Mouse (Mus musculus): ENCODE measurements around the gene Cdv3.

Gene Cdv3

DNA sequence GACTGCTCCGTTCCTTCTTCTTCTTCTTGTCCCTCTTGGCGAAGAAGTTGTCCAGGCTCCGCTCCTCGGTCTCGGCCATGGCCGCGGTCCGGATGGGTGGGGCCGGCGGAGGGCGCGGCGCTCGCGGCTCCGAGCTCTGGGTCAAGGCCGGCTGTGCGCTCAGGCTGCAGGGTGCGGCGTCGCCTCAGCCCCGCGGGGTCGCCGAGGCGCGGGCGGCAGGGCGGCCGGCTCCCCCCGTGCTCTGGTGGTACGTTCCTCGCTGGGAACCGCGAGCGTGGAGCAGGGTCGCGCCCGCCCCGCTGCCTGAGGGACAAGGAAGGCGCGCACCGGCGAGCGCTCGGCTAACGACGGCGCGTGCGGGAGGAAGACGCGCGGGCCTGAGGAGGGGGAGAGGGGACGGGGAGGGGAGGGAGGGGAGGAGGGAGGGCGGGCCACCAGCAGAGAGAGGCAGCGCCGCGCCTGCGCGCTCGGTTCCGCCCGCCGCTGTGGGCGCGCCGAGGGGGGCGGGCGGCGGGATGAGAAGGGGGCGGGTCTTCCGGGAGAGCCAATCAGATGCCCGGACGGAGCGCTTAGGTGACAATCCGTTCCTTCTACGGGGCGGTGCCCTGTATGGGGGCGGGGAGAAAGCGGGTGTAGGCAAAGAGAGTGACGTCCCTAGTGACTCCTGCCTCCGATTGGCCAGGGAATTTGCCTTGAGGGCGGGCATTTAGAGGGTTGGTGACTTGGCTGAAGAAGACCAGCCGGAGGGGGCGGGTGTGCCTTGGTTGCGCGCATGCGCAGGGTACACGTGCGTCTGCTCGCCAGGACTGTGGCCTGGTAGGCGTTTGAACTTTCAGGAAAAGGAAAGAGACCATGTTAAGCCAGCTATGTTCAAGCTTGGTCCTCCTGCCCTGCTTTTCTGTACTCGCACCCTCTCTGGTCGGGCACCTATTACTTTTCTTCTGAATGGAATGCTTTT is at the start of gene Cdv3:
Gene Cdv3, minus strand, starts transcription at position 551 of the 958 bp plus-strand sequence.
- DNase-seq, result peak; percentile 99 to 100

DNA sequence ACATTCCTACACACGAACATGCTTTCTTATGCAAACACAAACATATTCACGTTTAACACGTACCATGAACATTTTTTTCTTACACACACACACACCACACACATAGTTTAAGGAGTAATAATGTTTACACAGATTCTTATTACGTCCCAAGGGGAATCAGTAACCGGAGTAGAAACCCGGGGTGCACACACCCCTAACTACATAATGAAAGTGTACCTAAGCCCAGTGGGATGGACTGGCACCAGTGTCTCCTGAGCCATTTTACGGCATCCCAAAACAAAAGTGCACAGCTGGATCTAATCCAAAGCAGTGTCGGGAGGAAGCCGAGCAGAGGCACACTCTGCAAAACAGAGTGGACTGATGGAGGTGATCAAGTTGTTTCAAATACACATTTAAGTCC is 47.8 kb upstream of the Cdv3 start:
- DNase-seq, result no peak

DNA sequence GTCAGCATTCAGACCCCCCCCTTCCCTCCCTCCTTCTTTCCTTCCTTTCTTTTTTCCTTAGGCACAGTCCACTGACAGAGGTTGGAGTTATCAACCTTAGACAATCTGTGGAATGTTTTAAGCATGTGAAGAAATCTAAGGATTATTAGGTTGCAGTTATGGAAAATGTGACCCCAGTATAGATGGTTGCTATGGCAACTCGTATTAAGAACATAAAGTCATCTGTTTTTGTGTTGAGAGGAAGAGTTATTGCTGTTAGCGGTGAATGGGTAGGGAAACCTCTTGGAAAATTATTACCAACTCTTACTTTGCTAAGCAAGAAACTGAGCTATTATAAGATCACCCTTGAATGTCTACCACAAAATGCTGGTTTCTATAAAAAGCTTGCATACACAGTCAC is 43.5 kb upstream of the Cdv3 start:
- no peak for DNase-seq

DNA sequence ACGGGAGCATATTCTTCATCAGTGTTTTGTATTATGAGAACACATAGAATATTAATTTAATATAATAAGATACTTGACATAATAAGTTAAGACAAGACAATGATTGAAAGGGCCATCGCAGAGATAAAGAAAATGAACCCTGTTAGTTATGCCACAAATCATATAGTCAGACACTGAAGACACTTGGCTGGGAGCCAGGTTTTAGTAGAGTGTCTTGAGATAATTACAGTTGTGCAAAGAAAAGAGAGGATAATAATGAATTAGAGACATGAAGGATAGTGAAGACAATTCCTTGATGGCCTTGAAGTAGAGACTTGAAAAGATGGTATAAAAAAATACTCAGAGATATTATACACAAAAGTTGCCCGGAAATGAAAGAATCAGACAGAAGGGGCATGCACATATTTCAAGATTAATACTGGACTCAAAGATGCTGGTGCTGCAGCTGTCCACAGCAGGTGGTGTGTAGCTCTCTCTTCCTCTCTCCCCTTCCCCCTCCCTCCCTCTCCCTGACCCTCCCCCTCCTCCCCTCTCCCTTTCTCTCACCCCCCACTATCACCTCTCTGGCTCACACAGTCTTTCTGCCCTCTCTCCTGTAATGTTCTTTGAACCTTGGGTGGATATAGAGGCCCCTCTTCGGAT is 42.6 kb upstream of the Cdv3 start:
- no peak for DNase-seq

DNA sequence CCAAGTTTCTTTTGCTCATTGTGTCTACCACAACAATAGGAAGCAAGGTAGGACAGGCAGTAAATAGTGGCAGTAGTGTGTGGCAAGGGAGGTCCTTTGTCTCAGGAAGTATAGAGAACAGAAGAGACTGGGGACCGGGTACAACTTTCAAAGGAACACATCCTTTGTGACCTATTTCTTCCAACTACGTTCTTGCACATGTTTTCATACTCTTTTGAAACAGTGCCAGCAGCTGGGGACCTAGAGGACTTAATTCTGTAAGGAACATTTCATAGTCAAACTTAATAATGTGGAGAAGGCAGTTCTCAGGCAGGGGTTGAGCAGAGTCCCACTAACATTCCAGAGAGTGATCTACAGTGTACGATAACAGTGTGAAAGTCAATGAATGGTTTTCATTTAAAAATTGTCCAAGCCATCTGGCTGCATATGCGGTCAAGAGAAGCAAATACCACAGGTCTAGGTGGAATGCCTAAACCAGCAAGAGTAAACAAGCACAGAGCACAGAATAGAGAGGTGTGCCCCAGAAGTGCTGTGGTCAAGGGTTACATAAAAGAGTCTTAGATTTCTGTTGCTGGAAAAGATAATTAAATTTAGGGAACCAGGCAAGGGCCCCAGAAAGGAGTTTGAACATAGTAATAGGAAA is 37.8 kb upstream of the Cdv3 start:
- no peak for DNase-seq

DNA sequence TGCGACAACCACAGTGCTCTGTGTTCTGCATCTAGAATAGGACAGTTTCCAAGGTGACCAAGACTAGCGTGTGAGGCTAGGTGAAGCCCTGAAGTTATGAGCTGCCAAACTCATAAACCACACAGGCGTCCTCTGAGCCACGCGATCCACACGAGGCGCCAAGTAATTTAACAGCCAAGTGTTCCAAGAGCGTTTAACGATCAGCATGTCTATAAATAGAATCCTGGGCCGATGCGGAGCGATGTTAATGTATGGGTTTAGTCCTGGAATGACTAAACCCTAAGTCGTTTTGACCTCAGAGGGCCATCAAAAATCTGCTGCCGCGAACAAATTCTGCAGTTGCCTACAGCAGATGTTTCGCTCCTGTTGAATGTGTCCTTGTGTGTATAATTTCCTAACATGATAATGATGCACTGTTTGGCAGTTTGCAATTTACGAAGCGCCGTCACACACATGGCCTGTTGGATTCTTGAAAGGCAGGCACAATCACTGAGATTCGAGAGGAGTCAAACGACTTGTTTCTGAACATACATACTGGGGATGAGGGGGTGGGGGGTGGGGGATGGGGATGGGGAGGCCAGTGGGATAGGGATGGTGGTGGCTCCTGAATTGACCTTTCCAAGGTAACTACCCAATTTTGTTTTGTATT is 33.0 kb upstream of the Cdv3 start:
- DNase-seq, result peak; percentile 27 to 40

DNA sequence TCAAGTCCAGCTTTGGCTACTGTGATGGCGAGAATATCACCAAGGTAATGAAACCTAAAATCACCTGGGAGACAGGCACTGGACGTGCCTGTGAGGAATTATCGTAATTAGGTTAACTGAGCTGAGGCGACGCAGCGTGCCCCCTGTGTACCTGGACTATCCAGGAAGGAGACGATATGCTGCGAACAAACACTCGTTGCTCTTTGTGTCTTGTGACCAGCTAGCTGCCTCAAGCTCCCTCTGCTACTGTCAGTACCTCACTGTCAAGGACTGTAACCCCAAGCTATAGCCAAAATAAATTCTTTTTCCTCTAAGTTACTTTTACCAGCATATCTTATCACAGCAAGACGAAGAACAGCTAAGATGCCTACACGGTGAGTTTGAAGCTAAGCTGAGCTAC is 27.6 kb upstream of the Cdv3 start:
- no peak for DNase-seq

DNA sequence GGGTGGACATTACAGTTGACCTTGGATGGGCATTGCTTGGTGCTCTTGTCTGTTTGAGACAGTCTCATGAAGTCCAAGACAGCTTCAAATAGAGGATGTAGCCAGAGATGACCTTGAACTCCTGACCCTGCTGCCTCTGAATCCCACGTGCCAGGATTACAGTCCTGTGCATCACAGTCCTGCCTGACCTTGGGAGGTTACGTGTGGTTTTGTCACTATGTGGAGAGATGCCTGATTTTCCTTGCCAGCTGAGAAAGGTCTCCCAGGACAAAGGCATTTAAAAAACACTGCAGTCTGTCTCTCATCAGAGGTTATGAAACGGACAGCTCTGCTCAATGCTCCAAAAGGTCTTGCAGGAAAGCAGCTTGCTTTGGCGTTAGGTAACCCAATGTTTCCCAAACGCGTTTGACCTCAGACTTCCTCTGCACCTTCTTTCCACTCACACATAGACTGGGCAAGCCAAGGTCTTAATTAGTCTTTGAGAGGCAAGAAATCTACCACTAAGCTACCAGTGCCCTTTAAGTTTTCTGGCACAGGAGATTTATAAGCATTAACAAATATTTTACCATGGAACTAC is 26.2 kb upstream of the Cdv3 start:
- DNase-seq, result no peak

DNA sequence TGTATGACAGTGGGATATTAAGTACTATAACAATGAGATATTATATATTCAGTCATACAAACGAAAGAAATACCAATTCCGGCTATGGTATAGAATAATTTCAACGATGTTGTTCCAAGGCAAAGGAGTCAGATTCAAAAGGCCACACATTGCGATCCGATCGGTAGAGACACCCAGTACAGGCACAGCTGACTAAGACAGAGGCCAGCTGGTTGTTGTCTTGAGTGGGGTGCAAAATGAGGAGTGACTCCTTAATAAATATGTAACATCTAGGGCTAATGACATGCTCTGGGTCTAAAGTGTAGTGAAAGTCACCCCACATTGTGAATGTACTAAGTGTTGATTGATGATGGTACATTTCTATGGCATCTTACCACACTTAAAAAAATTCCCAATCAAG is 23.6 kb upstream of the Cdv3 start:
- DNase-seq, result no peak

DNA sequence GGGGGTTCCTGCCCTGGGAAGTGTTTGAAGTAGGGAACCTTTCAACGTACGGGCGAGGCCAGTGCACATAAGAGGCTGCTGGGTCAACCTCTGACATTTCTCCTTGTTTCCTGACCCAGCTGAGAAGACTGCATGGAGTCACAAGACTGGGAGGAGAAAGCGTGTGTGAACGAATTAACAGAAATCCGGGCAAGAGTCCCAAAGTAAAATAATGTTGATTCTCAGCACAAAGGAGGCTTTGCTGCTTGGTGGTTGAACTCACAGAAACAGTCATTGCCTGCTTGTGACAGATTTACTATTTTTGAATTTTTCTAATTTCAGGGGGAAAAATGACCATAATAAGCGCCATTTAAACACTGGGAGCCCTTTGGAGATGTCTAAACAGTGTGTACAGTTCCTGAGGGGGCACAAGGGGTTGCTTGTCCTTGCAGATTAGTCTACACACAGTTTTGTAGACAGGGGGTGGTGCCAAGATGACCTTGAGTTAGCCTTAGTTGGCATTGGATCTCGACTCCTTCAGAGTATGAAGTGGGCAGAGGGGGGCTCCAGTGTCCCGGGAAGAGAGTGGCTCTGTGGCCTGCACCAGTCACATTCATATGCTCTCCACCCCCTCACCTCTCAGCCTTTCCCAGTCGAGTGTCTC is 21.5 kb upstream of the Cdv3 start:
- no peak for DNase-seq

DNA sequence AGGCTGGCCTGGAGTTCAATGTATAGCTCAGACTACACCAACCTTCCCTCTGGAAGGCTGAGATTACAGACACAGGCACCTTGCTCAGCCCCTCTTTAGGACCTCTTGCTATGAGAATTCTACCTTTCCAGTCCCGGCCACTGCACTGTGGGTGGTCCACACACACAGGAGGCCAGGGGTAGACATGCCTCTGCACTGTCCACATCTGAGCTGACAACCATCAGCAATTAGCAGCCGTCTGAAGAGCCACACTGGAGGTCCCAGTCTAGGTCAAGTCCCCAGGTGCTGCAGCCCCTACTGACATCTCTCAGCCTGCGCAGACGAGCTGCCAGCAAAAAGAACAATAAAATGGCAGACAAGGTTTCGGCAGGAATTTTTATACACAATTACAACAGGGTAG is 20.9 kb upstream of the Cdv3 start:
- no peak for DNase-seq

DNA sequence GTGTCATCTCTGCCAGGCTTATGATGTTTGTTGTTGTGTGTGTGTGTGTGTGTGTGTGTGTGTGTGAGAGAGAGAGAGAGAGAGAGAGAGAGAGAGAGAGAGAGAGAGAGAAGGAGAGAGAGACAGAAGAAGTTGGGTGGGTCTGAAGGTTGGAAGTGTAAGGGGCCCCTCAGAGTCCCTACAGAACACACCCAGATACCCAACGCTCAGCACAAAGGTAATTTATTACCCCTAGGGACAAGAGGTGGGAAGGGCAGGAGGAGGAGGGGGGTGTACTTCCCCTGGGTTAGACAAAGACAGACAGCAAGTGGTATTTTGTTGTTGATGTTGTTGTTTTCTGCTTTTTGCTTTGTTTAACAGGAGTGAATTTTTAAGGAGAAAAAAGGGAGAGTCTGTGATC is 20.0 kb upstream of the Cdv3 start:
- no peak for DNase-seq

DNA sequence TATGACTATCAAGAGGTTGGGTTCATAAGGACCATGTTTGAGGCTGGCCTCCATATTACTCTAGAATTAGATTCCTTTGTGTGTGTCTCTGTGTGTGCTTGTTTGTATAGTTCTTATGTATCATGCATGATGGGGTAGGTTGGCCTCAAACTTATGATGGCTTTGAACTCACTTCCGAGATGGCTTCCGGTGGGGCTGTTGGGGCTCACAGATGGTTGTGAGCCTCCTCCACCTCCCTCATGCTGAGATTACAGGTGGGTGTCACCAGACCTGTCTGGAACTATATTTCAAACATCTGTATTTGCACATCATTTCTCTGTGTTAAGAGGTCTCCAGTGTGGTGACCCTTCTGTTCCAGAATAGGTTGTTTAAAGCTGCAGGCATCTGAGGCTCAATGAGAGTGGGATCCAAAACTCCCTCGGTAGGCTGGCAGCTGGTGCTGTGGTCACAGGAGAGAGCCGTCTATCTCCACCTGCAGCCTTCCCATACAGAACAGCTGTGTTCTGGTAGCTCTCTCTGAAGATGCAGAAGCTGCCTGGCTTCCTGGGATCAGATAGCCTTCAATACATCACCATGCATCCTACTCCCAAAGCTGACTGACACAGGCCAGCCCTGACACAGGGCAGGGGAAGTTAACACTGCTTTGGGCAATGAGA is 18.6 kb upstream of the Cdv3 start:
- DNase-seq, result no peak

DNA sequence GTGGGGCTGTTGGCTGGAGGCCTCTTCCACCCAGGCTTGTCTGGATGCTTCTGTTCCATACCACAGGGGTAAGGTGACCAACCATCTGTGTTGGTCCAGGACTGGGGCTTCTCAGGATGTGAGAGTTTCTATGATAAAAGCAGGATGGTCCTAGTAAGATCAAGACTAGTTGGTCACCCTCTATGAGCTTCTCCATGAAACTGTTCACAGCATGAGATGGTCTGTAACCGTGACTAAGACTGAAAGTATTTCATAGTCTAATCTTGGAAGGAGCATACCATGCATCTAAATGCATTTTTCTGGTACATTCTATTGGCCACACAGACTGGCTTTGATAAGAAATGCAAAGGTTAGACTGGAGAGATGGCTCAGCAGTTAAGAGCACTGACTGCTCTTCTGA is 17.9 kb upstream of the Cdv3 start:
- DNase-seq, result no peak

DNA sequence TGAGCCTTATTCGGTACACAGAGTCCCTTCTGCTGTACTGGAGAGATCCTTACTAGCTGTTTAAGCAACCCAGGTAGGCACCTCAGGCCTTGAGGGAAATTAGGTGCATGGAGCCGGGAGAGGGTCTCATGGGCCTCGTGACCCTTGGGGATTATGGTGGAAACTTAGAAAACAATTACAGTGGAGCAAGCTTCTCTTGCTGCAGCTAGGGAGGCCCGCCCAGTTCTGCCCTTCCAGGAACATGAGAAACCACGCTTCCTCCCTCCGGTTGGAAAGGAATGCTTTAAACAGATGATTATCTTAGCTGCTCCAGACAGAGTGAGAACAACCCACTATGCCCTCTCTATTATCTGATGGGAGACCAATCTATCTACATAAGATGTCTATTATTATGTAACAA is 17.3 kb upstream of the Cdv3 start:
- no peak for DNase-seq

DNA sequence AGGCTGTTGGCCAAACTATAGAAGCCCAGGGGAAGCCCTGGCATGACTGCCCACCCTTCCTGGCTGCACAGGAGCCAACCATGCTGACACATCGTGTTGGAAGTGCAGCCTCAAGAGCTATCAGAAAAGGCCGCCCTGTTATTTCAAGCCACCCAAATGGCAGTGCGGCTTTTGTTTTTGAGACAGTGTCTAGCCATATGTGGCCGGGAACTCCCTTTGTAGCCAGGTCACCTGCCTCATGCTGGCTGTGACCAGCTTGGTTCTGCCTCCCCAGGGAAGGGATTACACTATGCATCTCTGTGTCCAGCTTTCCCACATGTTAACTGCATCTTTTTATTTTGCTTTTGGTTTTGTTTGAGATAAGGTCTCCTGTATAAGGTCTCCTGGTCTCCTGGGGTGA is 14.9 kb upstream of the Cdv3 start:
- no peak for DNase-seq

DNA sequence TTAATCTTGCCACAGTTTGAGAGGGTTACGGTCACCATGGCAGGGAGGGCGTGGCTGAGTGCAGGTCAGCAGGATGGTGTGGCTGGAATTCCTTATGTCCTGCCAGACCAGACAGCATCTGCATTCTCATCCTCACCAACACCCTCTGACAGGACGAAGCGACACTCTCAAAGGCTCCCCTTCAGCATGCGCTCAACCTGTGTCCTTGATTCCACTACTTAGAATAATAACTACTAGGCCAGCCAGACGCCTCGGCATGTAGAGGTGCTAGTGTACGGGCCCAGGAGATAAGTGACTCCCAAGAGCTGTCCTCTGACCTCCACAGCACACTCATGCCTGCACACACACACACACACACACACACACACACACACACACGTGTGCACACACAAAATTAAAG is 13.6 kb upstream of the Cdv3 start:
- no peak for DNase-seq

DNA sequence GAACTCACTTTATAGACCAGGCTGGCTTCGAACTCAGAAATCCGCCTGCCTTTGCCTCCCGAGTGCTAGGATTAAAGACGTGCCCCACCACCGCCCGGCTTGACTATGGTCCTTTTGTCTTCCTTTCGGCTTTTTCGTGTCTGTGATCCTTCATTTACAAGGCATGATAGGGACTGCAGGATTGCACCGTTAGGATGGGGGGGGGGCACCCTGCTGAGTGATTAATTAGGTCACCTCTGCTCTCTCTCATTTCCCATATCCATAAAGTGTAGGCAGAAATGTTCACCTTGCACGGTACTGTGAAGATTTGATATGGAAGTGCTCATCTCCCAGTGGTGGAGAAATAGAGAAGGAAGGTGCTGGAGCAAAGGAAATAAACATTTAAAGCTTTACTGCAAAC is 13.0 kb upstream of the Cdv3 start:
- no peak for DNase-seq

DNA sequence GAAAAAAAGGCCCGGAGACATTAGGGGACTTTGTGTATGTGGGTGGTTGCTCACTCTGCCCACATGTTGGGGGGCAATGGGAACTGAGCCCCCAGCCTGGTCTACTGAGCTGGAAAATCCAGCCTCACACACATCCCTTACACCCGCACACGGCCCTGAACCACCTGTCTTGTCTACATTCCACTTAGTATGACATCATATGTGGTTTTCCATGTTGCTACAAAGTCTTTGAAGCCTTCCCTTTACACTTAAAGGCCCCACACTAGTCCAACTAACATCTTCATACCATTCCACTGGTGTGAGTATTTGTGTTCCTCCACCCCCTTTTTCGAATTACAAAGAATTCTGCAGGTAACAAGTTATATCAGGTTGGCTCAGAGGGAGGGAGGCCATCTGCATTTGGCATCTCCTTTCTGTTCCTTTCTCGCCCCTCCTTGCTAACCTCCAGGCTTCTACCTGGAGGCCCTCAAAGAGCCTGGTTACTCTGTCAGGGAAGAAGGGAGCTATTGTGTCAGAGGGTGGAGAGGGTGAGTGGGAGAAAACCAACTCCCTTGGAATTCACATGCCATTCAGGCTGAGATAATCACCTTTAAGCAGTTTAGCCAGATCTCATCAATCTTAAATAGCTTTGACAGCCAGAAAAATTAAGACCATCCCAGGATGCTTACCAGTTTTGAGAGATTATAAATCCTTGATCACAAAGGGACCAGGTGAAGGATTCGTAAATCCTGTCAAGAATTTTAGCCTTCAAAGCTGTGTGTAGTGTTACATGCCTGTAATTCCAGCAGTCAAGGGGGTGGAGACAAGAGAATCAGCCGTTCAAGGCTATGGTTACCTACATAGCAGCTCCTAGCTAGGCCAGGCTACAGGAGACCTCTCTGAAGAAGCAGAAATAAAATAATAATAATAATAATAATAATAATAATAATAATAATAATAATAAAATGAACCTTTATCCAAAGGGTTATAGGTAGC is 11.0 kb upstream of the Cdv3 start:
- DNase-seq, result no peak

DNA sequence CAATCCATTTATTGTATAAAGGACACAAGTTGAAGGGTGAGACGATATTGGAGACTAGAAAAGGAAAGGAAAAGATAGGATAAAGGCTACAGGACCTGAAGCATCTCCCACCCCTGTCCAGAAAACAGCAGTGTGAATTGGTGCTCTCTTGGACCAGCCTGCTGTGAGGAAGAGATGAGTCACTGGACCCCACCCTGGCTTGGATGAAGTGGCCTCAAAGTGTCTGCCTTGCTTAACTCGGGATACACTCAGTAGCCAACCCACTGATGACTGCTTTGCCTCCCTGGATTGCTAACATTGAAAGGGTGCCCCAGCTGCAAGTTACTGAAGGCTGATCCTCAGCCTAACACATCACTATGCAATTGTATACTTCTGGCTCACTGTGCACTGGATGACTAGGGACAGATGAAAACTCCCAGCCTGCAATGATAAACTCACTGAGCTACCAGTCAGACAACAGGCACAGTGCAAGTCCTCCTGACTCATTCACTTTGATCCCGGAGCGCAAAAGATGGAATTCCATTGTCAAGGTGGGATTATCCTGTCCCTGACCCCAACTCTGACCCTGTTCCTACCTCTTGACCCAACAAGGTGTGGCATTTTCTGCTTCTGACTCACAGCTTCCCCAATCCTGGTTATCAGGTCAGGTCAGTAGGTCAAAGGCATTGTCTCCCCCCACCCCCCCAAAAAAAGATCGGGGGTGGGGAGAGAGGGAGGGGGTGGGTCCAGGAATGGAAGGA is 6.8 kb upstream of the Cdv3 start:
- DNase-seq, result no peak

Measured in kidney, postnatal 36 days (tissue).